Mouse (Mus musculus): ENCODE measurements around the gene 1700010B08Rik.

- no peak for TF ChIP-seq POLR2A (IDR thresholded peaks at IDR 0.05; ENCODE audit: borderline replicate concordance, insufficient read depth, low read length)
- no peak for TF ChIP-seq CTCF (IDR thresholded peaks at IDR 0.05; ENCODE audit: borderline replicate concordance, insufficient read depth, low read depth, low read length)
Measured at GRCm38 (mm10) chr2:173712656-173713055, 6.6 kb upstream of the 1700010B08Rik start.
